Mouse (Mus musculus) thymus, adult 2 months (tissue): ENCODE data around the gene Hnrnpul2. TPM values are rescaled to one million over a fixed set of nuclear protein-coding genes. Genes with fewer than 3 reads are reported as not detected.

Source experiments
- DNase-seq: peaks from one replicate; pipeline ENCODE4 v3.0.0; 2021
- H3K27ac ChIP-seq: fragments of 200-500 bp; 2 replicates; pipeline ENCODE4 v1.5.1; 2012; ENCODE audit warnings: low read length, control low read depth; ENCODE audit not compliant: control insufficient read depth, insufficient read depth
- H3K27me3 ChIP-seq: fragments of 200-500 bp; 2 replicates; pipeline ENCODE4 v1.6.1; 2012; ENCODE audit warnings: mild to moderate bottlenecking, low read length, moderate library complexity, mixed read lengths; ENCODE audit not compliant: control insufficient read depth, insufficient read depth
- H3K36me3 ChIP-seq: fragments of 200-500 bp; 2 replicates; pipeline ENCODE4 v1.6.1; 2012; ENCODE audit warnings: mild to moderate bottlenecking, low read length, moderate library complexity; ENCODE audit not compliant: control insufficient read depth, insufficient read depth
- H3K4me1 ChIP-seq: fragments of 200-500 bp; replicated peaks from 2 replicates; pipeline ENCODE4 v1.6.1; 2012; ENCODE audit warnings: low read length; ENCODE audit not compliant: control insufficient read depth, insufficient read depth
- H3K4me3 ChIP-seq: fragments of 200-500 bp; 2 replicates; pipeline ENCODE4 v1.5.1; 2012; ENCODE audit warnings: mild to moderate bottlenecking, low read length, control low read depth, moderate library complexity; ENCODE audit not compliant: control insufficient read depth, insufficient read depth
- CTCF ChIP-seq: fragments of 200-500 bp; IDR thresholded peaks from 2 replicates; pipeline ENCODE4 v1.5.1; 2012; ENCODE audit warnings: mild to moderate bottlenecking, control low read depth, low read length, moderate library complexity, borderline replicate concordance; ENCODE audit not compliant: control insufficient read depth, poor library complexity, insufficient read depth; ENCODE audit errors: extremely low read depth
- POLR2A ChIP-seq: fragments of 200-500 bp; IDR thresholded peaks from 2 replicates; pipeline ENCODE4 v1.6.1; 2012; ENCODE audit warnings: mild to moderate bottlenecking, low read length, control low read depth, moderate library complexity; ENCODE audit not compliant: control insufficient read depth, poor library complexity, insufficient read depth; ENCODE audit errors: extremely low read depth
- WGBS: fragments of 180-500 bp; shearing (Covaris S2); methylation state at CpG from one replicate; pipeline ENCODE4 v1.1.7; 2018; 5-methylcytosine and 5-hydroxymethylcytosine counted together
- polyA plus RNA-seq: library from polyadenylated mRNA; depleted of rRNA; stranded (reverse); fragments of >200 nt; gene quantifications from 2 replicates; pipeline ENCODE4 v1.2.3, GENCODE M21; 2012

The Hnrnpul2 gene
- polyA plus RNA-seq, 1 experiment: 29.3 TPM

- H3K4me1 ChIP-seq: 0 out of 2 replicates have a peak, but pooled peaks cover 2% of the 10 kb centered on the region
- 3% methylated on average over 32 of the region's 32 CpGs for WGBS
- H3K36me3 ChIP-seq: peaks cover 3% of the 10 kb centered on the region; the same call in 1 of the 2 replicates
- no peaks in the 10 kb centered on the region for H3K27me3 ChIP-seq
- DNase-seq: peak; percentile 92
- H3K27ac ChIP-seq: no peak within 1 kb of the TSS
- peak within 1 kb of the TSS; percentile 73 for H3K4me3 ChIP-seq
- TF ChIP-seq CTCF (peak; percentile 59; the same call in 1 of the 2 replicates), POLR2A (0 out of 2 replicates have a peak, but pooled peaks have one; percentile 17)
These were observed 33.6 kb upstream of the Hnrnpul2 start, which contains the start of gene Taf6l for GRCm38 (mm10) chr19:8786008-8786781. Gene Taf6l, minus strand, starts transcription at chr19:8786417.

- Histone ChIP-seq H3K27me3 (no peaks in the 10 kb centered on the region), H3K36me3 (peaks cover 13% of the 10 kb centered on the region), H3K4me3 (no peak overlapping the region), H3K4me1 (0 out of 2 replicates have a peak, but pooled peaks cover 2% of the 10 kb centered on the region), H3K27ac (no peak overlapping the region)
- TF ChIP-seq CTCF (no peak), POLR2A (no peak)
- no peak for DNase-seq
- 84% methylated on average over 3 of the region's 3 CpGs for WGBS
These were observed 31.3 kb upstream of the Hnrnpul2 start for GRCm38 (mm10) chr19:8788521-8788920.

- Histone ChIP-seq H3K4me1 (0 out of 2 replicates have a peak, but pooled peaks cover 2% of the 10 kb centered on the region), H3K36me3 (peaks cover 20% of the 10 kb centered on the region), H3K4me3 (no peak overlapping the region), H3K27me3 (no peaks in the 10 kb centered on the region), H3K27ac (no peak overlapping the region)
- 80% methylated on average over 1 of the region's 1 CpGs for WGBS
- no peak for TF ChIP-seq CTCF
- DNase-seq: no peak
These were observed 30.6 kb upstream of the Hnrnpul2 start for GRCm38 (mm10) chr19:8789171-8789570.

- 84% methylated on average over 7 of the region's 7 CpGs for WGBS
- Histone ChIP-seq H3K4me1 (0 out of 2 replicates have a peak, but pooled peaks cover 2% of the 10 kb centered on the region), H3K4me3 (no peak overlapping the region), H3K36me3 (peaks cover 25% of the 10 kb centered on the region), H3K27ac (no peak overlapping the region), H3K27me3 (no peaks in the 10 kb centered on the region)
- DNase-seq: no peak
- no peak for TF ChIP-seq POLR2A
These were observed 29.6 kb upstream of the Hnrnpul2 start for GRCm38 (mm10) chr19:8790171-8790570.

GRCm38 (mm10) chr19:8798264-8798946, 21.4 kb upstream of the Hnrnpul2 start, which contains the start of gene Polr2g:
Gene Polr2g, minus strand, starts transcription at chr19:8798577.
- WGBS: under 1% methylated on average over 25 of the region's 25 CpGs
- H3K36me3 ChIP-seq: peaks cover 13% of the 10 kb centered on the region
- H3K4me3 ChIP-seq: peak within 1 kb of the TSS; percentile 88
- peak; percentile 86 for DNase-seq
- peak within 1 kb of the TSS; percentile 67 for H3K27ac ChIP-seq
- H3K27me3 ChIP-seq: no peaks in the 10 kb centered on the region
- TF ChIP-seq CTCF (0 out of 2 replicates have a peak, but pooled peaks have one; percentile 47), POLR2A (peak; percentile 75)
- peaks cover 11% of the 10 kb centered on the region; the same call in 1 of the 2 replicates for H3K4me1 ChIP-seq

GRCm38 (mm10) chr19:8798947-8799315, 20.9 kb upstream of the Hnrnpul2 start:
- Histone ChIP-seq H3K4me1 (peaks cover 15% of the 10 kb centered on the region; the same call in 1 of the 2 replicates), H3K27ac (no peak overlapping the region), H3K36me3 (peaks cover 7% of the 10 kb centered on the region), H3K4me3 (no peak overlapping the region), H3K27me3 (no peaks in the 10 kb centered on the region)
- no peak for DNase-seq
- TF ChIP-seq CTCF (no peak), POLR2A (no peak)
